Mouse (Mus musculus) megakaryocyte, embryonic 14.5 days (primary cell): ENCODE data around the gene Ereg. TPM values are rescaled to one million over a fixed set of nuclear protein-coding genes. Genes with fewer than 3 reads are reported as not detected.
A peak's percentile ranks its signal among the peaks of the same experiment; 100 is the strongest.

Experiments
- H3K27me3 ChIP-seq: replicated peaks from 2 replicates; pipeline ENCODE3; 2012; ENCODE audit warnings: inconsistent platforms
- H3K36me3 ChIP-seq: replicated peaks from 2 replicates; pipeline ENCODE3; 2012; ENCODE audit warnings: low read length, inconsistent platforms, mixed read lengths
- H3K4me1 ChIP-seq: 2 replicates; pipeline ENCODE4 v1.6.1; 2012; ENCODE audit warnings: inconsistent platforms
- H3K4me3 ChIP-seq: replicated peaks from 2 replicates; pipeline ENCODE3; 2012; ENCODE audit warnings: moderate library complexity, mild to moderate bottlenecking, inconsistent platforms
- H3K9me3 ChIP-seq: 2 replicates; pipeline ENCODE4 v1.6.1; 2012; ENCODE audit warnings: inconsistent platforms
- FLI1 ChIP-seq: IDR thresholded peaks from 2 replicates; pipeline ENCODE4 v1.6.1; 2012; ENCODE audit warnings: low read length, inconsistent platforms, mixed read lengths
- GATA1 ChIP-seq: IDR thresholded peaks from 3 replicates; pipeline ENCODE4 v1.6.1; 2012; ENCODE audit warnings: mixed read lengths, low read length, inconsistent platforms, borderline replicate concordance
- polyA plus RNA-seq: library from polyadenylated mRNA; stranded (reverse); fragments of >175 nt; gene quantifications from 2 replicates; pipeline ENCODE4 v1.2.3, GENCODE M21; 2012; ENCODE audit warnings: low replicate concordance; ENCODE audit not compliant: insufficient read depth

The Ereg gene
- polyA plus RNA-seq, 1 experiment: not detected

DNA sequence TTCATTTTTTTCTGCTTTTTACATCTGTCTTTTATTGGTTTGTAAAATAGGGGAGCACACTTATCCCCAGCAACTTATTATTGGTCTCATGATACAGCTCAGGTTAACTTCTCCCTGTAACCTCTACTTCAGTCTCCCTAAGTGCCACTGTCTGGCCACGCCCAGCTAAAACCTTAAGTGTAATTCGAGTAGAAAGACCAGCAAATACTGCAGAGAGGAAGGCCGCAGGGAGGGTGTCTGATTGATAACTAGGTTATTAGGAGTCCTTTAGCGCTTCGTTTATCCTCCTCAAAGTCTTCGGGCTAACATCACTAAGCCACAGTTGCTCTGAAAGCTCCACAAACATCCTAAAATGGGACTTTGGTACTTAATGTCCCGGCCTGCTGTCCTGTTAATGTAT lies 64.5 kb downstream of the Ereg start:
- no peak for TF ChIP-seq GATA1
- no peak for TF ChIP-seq FLI1
- Histone ChIP-seq H3K36me3 (no peaks in the 10 kb centered on the region), H3K9me3 (0 out of 2 replicates have a peak, but pooled peaks cover 2% of the 10 kb centered on the region), H3K27me3 (peaks cover 52% of the 10 kb centered on the region), H3K4me1 (peaks cover 10% of the 10 kb centered on the region), H3K4me3 (peak overlapping the region; percentile 88)

DNA sequence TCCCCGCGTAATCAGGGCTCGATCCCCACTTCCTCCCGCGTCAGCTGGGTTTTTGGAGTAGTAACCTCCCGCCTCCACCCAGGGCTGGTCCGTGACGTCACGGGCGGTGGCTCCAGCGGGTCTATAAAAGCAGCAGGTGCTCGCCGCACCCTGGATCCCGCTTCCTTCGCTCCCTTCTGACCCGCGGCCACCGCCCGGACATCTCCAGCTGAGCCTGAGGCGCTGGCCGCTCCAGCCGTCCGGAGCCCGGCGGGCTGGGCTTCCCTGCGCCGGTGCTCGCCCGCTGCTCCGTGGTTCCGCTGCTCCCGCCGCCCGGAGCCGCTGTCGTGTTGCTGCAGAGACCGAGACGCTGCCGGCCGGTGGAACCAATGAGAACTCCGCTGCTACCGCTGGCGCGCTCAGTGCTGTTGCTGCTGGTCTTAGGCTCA lies 65.0 kb downstream of the Ereg start, which contains the start of gene Areg:
TSS of gene Areg (plus strand) at position 154 of the 428 bp plus-strand sequence.
- Histone ChIP-seq H3K4me3 (peak within 1 kb of the TSS; percentile 88), H3K27me3 (peaks cover 52% of the 10 kb centered on the region), H3K36me3 (no peaks in the 10 kb centered on the region), H3K4me1 (peaks cover 10% of the 10 kb centered on the region), H3K9me3 (0 out of 2 replicates have a peak, but pooled peaks cover 2% of the 10 kb centered on the region)
- TF ChIP-seq FLI1: no peak
- TF ChIP-seq GATA1: no peak

DNA sequence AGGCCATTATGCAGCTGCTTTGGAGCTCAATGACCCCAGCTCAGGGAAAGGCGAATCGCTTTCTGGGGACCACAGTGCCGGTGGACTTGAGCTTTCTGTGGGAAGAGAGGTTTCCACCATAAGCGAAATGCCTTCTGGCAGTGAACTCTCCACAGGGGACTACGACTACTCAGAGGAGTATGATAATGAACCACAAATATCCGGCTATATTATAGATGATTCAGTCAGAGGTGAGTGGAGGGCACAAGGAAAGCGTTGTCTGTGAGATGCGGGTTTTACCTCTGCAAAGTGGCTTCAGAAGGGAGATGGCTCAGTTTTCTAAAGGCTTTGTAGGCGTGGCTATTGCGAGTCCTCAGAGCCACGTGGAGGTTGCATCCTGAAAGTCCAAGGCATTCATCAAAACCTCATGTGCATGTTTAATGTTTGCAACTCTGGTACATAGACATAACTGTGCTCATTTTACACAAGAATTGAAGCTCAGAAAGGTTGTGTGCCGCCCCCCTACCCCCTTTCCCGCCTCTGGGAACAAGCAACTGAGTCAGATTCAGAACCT lies 66.5 kb downstream of the Ereg start:
- Histone ChIP-seq H3K9me3 (0 out of 2 replicates have a peak, but pooled peaks cover 2% of the 10 kb centered on the region), H3K4me1 (peaks cover 10% of the 10 kb centered on the region), H3K4me3 (no peak overlapping the region), H3K27me3 (peaks cover 49% of the 10 kb centered on the region), H3K36me3 (no peaks in the 10 kb centered on the region)
- TF ChIP-seq GATA1: no peak
- no peak for TF ChIP-seq FLI1

Other genes with a start within 250 kb of the Ereg start
- 0.48 and 1.9 TPM in 2 replicates for gene Cxcl1, start 183.4 kb upstream of the Ereg start, polyA plus RNA-seq
- gene Cxcl2, start 170.8 kb upstream of the Ereg start, polyA plus RNA-seq: 28.2 and 32.2 TPM in 2 replicates
- gene Mthfd2l, start 143.5 kb upstream of the Ereg start, polyA plus RNA-seq: 8.5 and 10.8 TPM in 2 replicates
- not detected in 2 replicates for gene Epgn, start 47.2 kb upstream of the Ereg start, polyA plus RNA-seq
- not detected in 2 replicates for gene Areg, start 65.0 kb downstream of the Ereg start, polyA plus RNA-seq